Mouse (Mus musculus): ENCODE results near the gene Zkscan3. TPM values are rescaled to one million over a fixed set of nuclear protein-coding genes. Genes with fewer than 3 reads are reported as not detected.

Zkscan3 gene
- polyA plus RNA-seq, 1 experiment from 2014 or later = 67.3 TPM

DNA sequence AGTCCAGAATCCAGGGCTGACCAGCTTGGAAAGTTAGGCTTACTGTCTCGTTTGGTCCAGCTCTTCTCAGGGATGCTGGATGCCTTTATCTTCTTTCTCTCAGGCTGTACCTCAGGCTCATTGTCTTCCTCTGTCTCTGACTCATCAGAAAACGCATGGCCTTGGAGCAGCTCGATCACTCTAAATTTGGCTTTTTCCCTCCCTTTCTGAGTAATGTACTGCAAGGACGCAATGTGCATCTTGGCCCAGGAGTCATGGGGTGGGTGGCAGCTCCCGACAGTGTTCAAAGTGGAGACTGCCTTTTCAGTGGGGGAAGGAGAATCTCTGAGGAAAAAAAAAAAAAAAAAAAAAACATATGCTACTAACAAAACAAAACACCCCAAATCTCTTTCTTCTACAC, 20.7 kb upstream of the Zkscan3 start:
- H3K9me3 ChIP-seq (ENCODE audit: control insufficient read depth, low read length) = no peaks in the 10 kb centered on the region
- no peak for ATAC-seq (ENCODE audit: insufficient number of reproducible peaks, insufficient read depth, low FRiP score, low read depth)
- H3K27me3 ChIP-seq (ENCODE audit: control insufficient read depth, insufficient read depth, low read length) = no peaks in the 10 kb centered on the region
- 54% methylated on average over 5 of the region's 5 CpGs for WGBS
- H3K4me1 ChIP-seq (ENCODE audit: control insufficient read depth in 2 of 2, insufficient read depth in 2 of 2, low read length in 2 of 2) = peaks cover 2 to 5% of the 10 kb centered on the region in 2 experiments; a peak in 1 of 4 replicates
- H3K27ac ChIP-seq (replicated peaks in 1 of 2; ENCODE audit: control insufficient read depth in 1 of 2, insufficient read depth in 1 of 2, low read depth in 2 of 2, low read length in 2 of 2) = no peak overlapping the region
- no peak overlapping the region for H3K4me3 ChIP-seq (ENCODE audit: control insufficient read depth in 1 of 2, insufficient read depth in 1 of 2, low read depth in 1 of 2, low read length in 2 of 2)
- H3K36me3 ChIP-seq (ENCODE audit: control insufficient read depth, insufficient read depth, low read length) = no peaks in the 10 kb centered on the region
- no peak overlapping the region for H3K9ac ChIP-seq (ENCODE audit: low read length)
- H3K4me2 ChIP-seq (ENCODE audit: low read length) = no peak overlapping the region

DNA sequence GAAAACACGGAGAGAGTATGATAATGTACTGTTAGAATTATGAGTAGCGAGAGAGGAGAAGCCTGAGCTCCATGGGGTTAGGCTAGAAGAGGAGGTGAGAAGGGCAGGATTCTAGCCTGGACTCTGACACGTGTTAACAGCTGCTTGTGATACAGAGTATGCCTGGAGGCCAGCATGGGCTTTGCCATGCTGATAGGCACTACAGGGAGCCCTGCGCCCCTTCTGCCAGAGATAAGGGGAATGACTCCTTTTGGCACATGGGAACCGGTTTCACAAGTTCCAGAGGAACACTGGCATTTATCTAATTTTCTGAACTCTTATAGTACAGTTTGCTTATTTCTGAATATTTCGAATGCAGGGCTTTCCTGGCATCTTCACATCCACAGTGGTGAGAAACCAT, 16.3 kb upstream of the Zkscan3 start:
- Histone ChIP-seq H3K4me1 (ENCODE audit: control insufficient read depth in 2 of 2, insufficient read depth in 2 of 2, low read length in 2 of 2) (peaks cover 7 to 19% of the 10 kb centered on the region in 2 experiments; a peak in 3 of 4 replicates), H3K27ac (replicated peaks in 1 of 2; ENCODE audit: control insufficient read depth in 1 of 2, insufficient read depth in 1 of 2, low read depth in 2 of 2, low read length in 2 of 2) (no peak overlapping the region), H3K36me3 (ENCODE audit: control insufficient read depth, insufficient read depth, low read length) (no peaks in the 10 kb centered on the region), H3K4me3 (ENCODE audit: control insufficient read depth in 1 of 2, insufficient read depth in 1 of 2, low read depth in 1 of 2, low read length in 2 of 2) (no peak overlapping the region), H3K4me2 (ENCODE audit: low read length) (no peak overlapping the region), H3K27me3 (ENCODE audit: control insufficient read depth, insufficient read depth, low read length) (no peaks in the 10 kb centered on the region), H3K9me3 (ENCODE audit: control insufficient read depth, low read length) (no peaks in the 10 kb centered on the region), H3K9ac (ENCODE audit: low read length) (no peak overlapping the region)
- ATAC-seq (ENCODE audit: insufficient number of reproducible peaks, insufficient read depth, low FRiP score, low read depth) = no peak
- WGBS = 27% methylated on average over 6 of the region's 6 CpGs

GRCm38 (mm10) chr13:21417298-21418010, 14.9 kb upstream of the Zkscan3 start:
- Histone ChIP-seq H3K4me3 (ENCODE audit: control insufficient read depth in 1 of 2, insufficient read depth in 1 of 2, low read depth in 1 of 2, low read length in 2 of 2) (no peak overlapping the region), H3K27me3 (ENCODE audit: control insufficient read depth, insufficient read depth, low read length) (no peaks in the 10 kb centered on the region), H3K9me3 (ENCODE audit: control insufficient read depth, low read length) (no peaks in the 10 kb centered on the region), H3K4me1 (ENCODE audit: control insufficient read depth in 2 of 2, insufficient read depth in 2 of 2, low read length in 2 of 2) (peaks cover 7 to 19% of the 10 kb centered on the region in 2 experiments; a peak in 3 of 4 replicates), H3K4me2 (ENCODE audit: low read length) (no peak overlapping the region), H3K9ac (ENCODE audit: low read length) (no peak overlapping the region), H3K27ac (replicated peaks in 1 of 2; ENCODE audit: control insufficient read depth in 1 of 2, insufficient read depth in 1 of 2, low read depth in 2 of 2, low read length in 2 of 2) (no peak overlapping the region), H3K36me3 (ENCODE audit: control insufficient read depth, insufficient read depth, low read length) (no peaks in the 10 kb centered on the region)
- ATAC-seq (ENCODE audit: insufficient number of reproducible peaks, insufficient read depth, low FRiP score, low read depth) = no peak
- 82% methylated on average over 6 of the region's 6 CpGs for WGBS

DNA sequence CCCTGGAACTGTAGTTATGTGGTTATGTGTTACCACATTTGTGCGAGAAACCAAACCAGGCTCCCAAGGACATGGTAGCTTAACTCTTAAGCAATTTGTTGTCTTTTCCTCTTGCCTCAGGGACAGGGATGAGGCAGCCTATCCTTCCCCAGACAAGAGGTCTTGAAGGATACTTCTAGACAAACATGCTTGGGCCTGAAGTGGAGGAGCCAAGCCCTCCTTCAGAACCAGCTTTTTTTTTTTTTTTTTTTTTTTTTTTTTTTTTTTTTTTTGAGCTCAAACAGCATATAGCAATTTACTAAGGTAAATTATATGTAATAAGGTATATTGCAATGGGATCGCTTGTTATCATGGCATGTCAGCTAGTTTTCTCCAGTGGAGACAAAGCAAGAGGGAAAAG, 13.2 kb upstream of the Zkscan3 start:
- H3K9me3 ChIP-seq (ENCODE audit: control insufficient read depth, low read length) = no peaks in the 10 kb centered on the region
- ATAC-seq (ENCODE audit: insufficient number of reproducible peaks, insufficient read depth, low FRiP score, low read depth) = no peak
- H3K4me1 ChIP-seq (ENCODE audit: control insufficient read depth in 2 of 2, insufficient read depth in 2 of 2, low read length in 2 of 2) = peaks cover 7 to 19% of the 10 kb centered on the region in 2 experiments; a peak in 3 of 4 replicates
- H3K36me3 ChIP-seq (ENCODE audit: control insufficient read depth, insufficient read depth, low read length) = no peaks in the 10 kb centered on the region
- no peaks in the 10 kb centered on the region for H3K27me3 ChIP-seq (ENCODE audit: control insufficient read depth, insufficient read depth, low read length)
- 0 out of 4 replicates have a peak overlapping the region, but pooled peaks of 1 of the 2 experiments have one; percentile 51 for H3K27ac ChIP-seq (replicated peaks in 1 of 2; ENCODE audit: control insufficient read depth in 1 of 2, insufficient read depth in 1 of 2, low read depth in 2 of 2, low read length in 2 of 2)
- H3K9ac ChIP-seq (ENCODE audit: low read length) = no peak overlapping the region
- H3K4me3 ChIP-seq (ENCODE audit: control insufficient read depth in 1 of 2, insufficient read depth in 1 of 2, low read depth in 1 of 2, low read length in 2 of 2) = no peak overlapping the region
- no peak overlapping the region for H3K4me2 ChIP-seq (ENCODE audit: low read length)
- 86% methylated on average over 2 of the region's 2 CpGs for WGBS

- Histone ChIP-seq H3K9ac (ENCODE audit: low read length) (no peak overlapping the region), H3K36me3 (ENCODE audit: control insufficient read depth, insufficient read depth, low read length) (no peaks in the 10 kb centered on the region), H3K4me3 (ENCODE audit: control insufficient read depth in 1 of 2, insufficient read depth in 1 of 2, low read depth in 1 of 2, low read length in 2 of 2) (no peak overlapping the region), H3K27me3 (ENCODE audit: control insufficient read depth, insufficient read depth, low read length) (no peaks in the 10 kb centered on the region), H3K4me1 (ENCODE audit: control insufficient read depth in 2 of 2, insufficient read depth in 2 of 2, low read length in 2 of 2) (peaks cover 7 to 19% of the 10 kb centered on the region in 2 experiments; a peak in 3 of 4 replicates), H3K27ac (replicated peaks in 1 of 2; ENCODE audit: control insufficient read depth in 1 of 2, insufficient read depth in 1 of 2, low read depth in 2 of 2, low read length in 2 of 2) (peak overlapping the region; percentile 44 to 51), H3K4me2 (ENCODE audit: low read length) (peak overlapping the region; percentile 12; the same call in 1 of the 2 replicates), H3K9me3 (ENCODE audit: control insufficient read depth, low read length) (no peaks in the 10 kb centered on the region)
- 54% methylated on average over 4 of the region's 4 CpGs for WGBS
- no peak for ATAC-seq (ENCODE audit: insufficient number of reproducible peaks, insufficient read depth, low FRiP score, low read depth)
These were observed 12.7 kb upstream of the Zkscan3 start for GRCm38 (mm10) chr13:21415266-21415665.

GRCm38 (mm10) chr13:21414231-21415212, 12.0 kb upstream of the Zkscan3 start:
- H3K4me2 ChIP-seq (ENCODE audit: low read length) = peak overlapping the region; percentile 12; the same call in 1 of the 2 replicates
- 48% methylated on average over 14 of the region's 15 CpGs for WGBS
- H3K27me3 ChIP-seq (ENCODE audit: control insufficient read depth, insufficient read depth, low read length) = no peaks in the 10 kb centered on the region
- H3K4me3 ChIP-seq (ENCODE audit: control insufficient read depth in 1 of 2, insufficient read depth in 1 of 2, low read depth in 1 of 2, low read length in 2 of 2) = no peak overlapping the region
- H3K4me1 ChIP-seq (ENCODE audit: control insufficient read depth in 2 of 2, insufficient read depth in 2 of 2, low read length in 2 of 2) = peaks cover 7 to 19% of the 10 kb centered on the region in 2 experiments; a peak in 3 of 4 replicates
- ATAC-seq (ENCODE audit: insufficient number of reproducible peaks, insufficient read depth, low FRiP score, low read depth) = no peak
- H3K9ac ChIP-seq (ENCODE audit: low read length) = no peak overlapping the region
- no peaks in the 10 kb centered on the region for H3K9me3 ChIP-seq (ENCODE audit: control insufficient read depth, low read length)
- H3K36me3 ChIP-seq (ENCODE audit: control insufficient read depth, insufficient read depth, low read length) = no peaks in the 10 kb centered on the region
- H3K27ac ChIP-seq (replicated peaks in 1 of 2; ENCODE audit: control insufficient read depth in 1 of 2, insufficient read depth in 1 of 2, low read depth in 2 of 2, low read length in 2 of 2) = peak overlapping the region; percentile 44 to 51; a peak in 3 of 4 replicates

- Histone ChIP-seq H3K27me3 (ENCODE audit: control insufficient read depth, insufficient read depth, low read length) (no peaks in the 10 kb centered on the region), H3K9me3 (ENCODE audit: control insufficient read depth, low read length) (no peaks in the 10 kb centered on the region), H3K27ac (replicated peaks in 1 of 2; ENCODE audit: control insufficient read depth in 1 of 2, insufficient read depth in 1 of 2, low read depth in 2 of 2, low read length in 2 of 2) (peak overlapping the region; percentile 53 to 80), H3K4me1 (ENCODE audit: control insufficient read depth in 2 of 2, insufficient read depth in 2 of 2, low read length in 2 of 2) (no peaks in the 10 kb centered on the region; a peak in 1 of 4 replicates), H3K36me3 (ENCODE audit: control insufficient read depth, insufficient read depth, low read length) (no peaks in the 10 kb centered on the region), H3K4me3 (ENCODE audit: control insufficient read depth in 1 of 2, insufficient read depth in 1 of 2, low read depth in 1 of 2, low read length in 2 of 2) (peak overlapping the region; percentile 46 to 74), H3K4me2 (ENCODE audit: low read length) (peak overlapping the region; percentile 71), H3K9ac (ENCODE audit: low read length) (peak overlapping the region; percentile 77)
- no peak for ATAC-seq (ENCODE audit: insufficient number of reproducible peaks, insufficient read depth, low FRiP score, low read depth)
- WGBS = 50% methylated on average over 11 of the region's 11 CpGs
These were observed 6.4 kb upstream of the Zkscan3 start for GRCm38 (mm10) chr13:21408805-21409459.

Data from heart, embryonic 14.5 days (tissue).